ENCODE assay signal across 8 mouse cellular contexts in the genomic region with DNA sequence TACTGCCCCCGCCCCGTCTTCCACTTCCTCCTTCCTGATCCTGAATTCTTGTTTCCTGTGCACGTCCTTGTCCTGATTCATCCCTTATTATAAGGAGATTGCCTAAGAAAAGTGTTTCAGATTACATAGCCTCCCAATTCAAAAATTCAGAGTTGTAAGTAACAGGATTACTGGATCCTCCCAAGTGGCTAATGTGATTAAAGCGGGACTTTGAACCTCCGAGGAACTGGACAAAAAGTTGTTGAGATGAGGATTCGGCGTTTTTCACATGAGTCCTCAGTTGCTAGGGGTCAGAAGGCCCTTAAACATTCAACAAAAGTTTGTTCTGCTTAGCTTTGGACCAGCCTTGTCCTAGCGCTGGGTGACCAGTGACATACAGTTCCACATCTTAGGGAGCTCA. TPM values are rescaled to one million over a fixed set of nuclear protein-coding genes. Genes with fewer than 3 reads are reported as not detected.
A peak's percentile ranks its signal among the peaks of the same experiment; 100 is the strongest.
DNase-seq lines count a peak whose midpoint lies in the region; ATAC-seq lines count a peak whose summit lies in the region.

A gene (minus strand): TSS at position 4 of the 400 bp plus-strand sequence.

- no peaks in the 10 kb centered on the region for H3K9me3 ChIP-seq in forebrain, embryonic 10.5 days
- H3K9me3 ChIP-seq in midbrain, embryonic 16.5 days (replicated peaks; ENCODE audit: control insufficient read depth, low read length, poor library complexity, severe bottlenecking) = no peaks in the 10 kb centered on the region

- no peaks in the 10 kb centered on the region for H3K36me3 ChIP-seq in forebrain, embryonic 10.5 days (replicated peaks)
- H3K36me3 ChIP-seq in midbrain, embryonic 16.5 days (ENCODE audit: control insufficient read depth, insufficient read depth, low read length) = no peaks in the 10 kb centered on the region

- no peak for ATAC-seq in midbrain, embryonic 16.5 days

- DNase-seq in layer of hippocampus, adult 18-20 months (ENCODE audit: low spot score in 2 of 2) = no peak
- no peak for DNase-seq in layer of hippocampus, adult 11-12 months (ENCODE audit: low spot score)
- no peak for DNase-seq in forebrain, embryonic 10.5 days (ENCODE audit: extremely low spot score, low spot score)
- no peak for DNase-seq in layer of hippocampus, postnatal 10 days (ENCODE audit: low spot score in 2 of 2)
- no peak for DNase-seq in adrenal gland, adult 18-20 months (ENCODE audit: low spot score in 2 of 2)
- no peak for DNase-seq in right cerebral cortex, adult 18-20 months
- no peak for DNase-seq in testis, postnatal 14 days (ENCODE audit: low spot score)

- peaks cover 48% of the 10 kb centered on the region for H3K4me1 ChIP-seq in forebrain, embryonic 10.5 days
- H3K4me1 ChIP-seq in midbrain, embryonic 16.5 days (ENCODE audit: control insufficient read depth, insufficient read depth, low read length) = peaks cover 10% of the 10 kb centered on the region

- H3K9ac ChIP-seq in midbrain, embryonic 16.5 days (ENCODE audit: low read depth, low read length) = peak within 1 kb of the TSS; percentile 70

- peak within 1 kb of the TSS; percentile 9; the same call in 1 of the 2 replicates for H3K27ac ChIP-seq in forebrain, embryonic 10.5 days
- H3K27ac ChIP-seq in midbrain, embryonic 16.5 days (ENCODE audit: low read length) = no peak within 1 kb of the TSS

- H3K27me3 ChIP-seq in forebrain, embryonic 10.5 days (ENCODE audit: poor library complexity, severe bottlenecking) = peaks cover 81% of the 10 kb centered on the region
- H3K27me3 ChIP-seq in midbrain, embryonic 16.5 days (ENCODE audit: control insufficient read depth, insufficient read depth, low read depth, low read length) = peaks cover 19% of the 10 kb centered on the region

- H3K4me2 ChIP-seq in midbrain, embryonic 16.5 days (ENCODE audit: low read length) = peak within 1 kb of the TSS; percentile 96

- H3K4me3 ChIP-seq in forebrain, embryonic 10.5 days = peak within 1 kb of the TSS; percentile 55
- peak within 1 kb of the TSS; percentile 55 for H3K4me3 ChIP-seq in midbrain, embryonic 16.5 days (ENCODE audit: low read depth, low read length)

- WGBS in forebrain, embryonic 10.5 days = 11% methylated on average over 8 of the region's 8 CpGs
- 7% methylated on average over 8 of the region's 8 CpGs for WGBS in midbrain, embryonic 16.5 days

RNA-seq across cellular contexts. Expression of the gene that starts here (rescaled TPM):
- 100 to 1,000 TPM; 114 to 118 TPM for total RNA-seq in layer of hippocampus, adult 18-20 months (2021)
- 0.88 and 1.1 TPM in 2 replicates for polyA plus RNA-seq in forebrain, embryonic 10.5 days (2016; fragmentation: Nextera tagmentation; extraction: Ambion mirVana)
- 10 to 100 TPM; 48.5 to 53.7 TPM for total RNA-seq in layer of hippocampus, postnatal 10 days (2021)
- polyA plus RNA-seq in midbrain, embryonic 16.5 days (2015; fragmentation: Nextera tagmentation; extraction: Ambion mirVana) = 1.2 and 1.4 TPM in 2 replicates
- 1 to 10 TPM in 1 of 2 experiments, under 1 TPM in 1; 0.83 to 2.2 TPM for total RNA-seq in adrenal gland, adult 18-20 months (2021)

Comparison
In these comparisons a context has a peak if more than half of its experiments do, and no peak if none do; other contexts are left out.
1. RNA of the gene that starts here (total RNA-seq): 114 to 118 TPM in layer of hippocampus, adult 18-20 months and 48.5 to 53.7 TPM in layer of hippocampus, postnatal 10 days; 0.83 to 2.2 TPM in adrenal gland, adult 18-20 months; every median in the first group is over 10 times any median in the second.